Mouse (Mus musculus) limb, embryonic 10.5 days (tissue): ENCODE results near the gene Vsx1. TPM values are rescaled to one million over a fixed set of nuclear protein-coding genes. Genes with fewer than 3 reads are reported as not detected.
A peak's percentile ranks its signal among the peaks of the same experiment; 100 is the strongest.

Source experiments
- DNase-seq: peaks from one replicate; pipeline ENCODE4 v3.0.0-alpha.2; 2017; ENCODE audit warnings: low spot score
- H3K27ac ChIP-seq: fragments of 300-500 bp; sonication (generic); 2 replicates; pipeline ENCODE4 v1.5.1; 2016; ENCODE audit warnings: mild to moderate bottlenecking
- H3K27me3 ChIP-seq: fragments of 300-500 bp; sonication (generic); 2 replicates; pipeline ENCODE4 v1.6.1; 2016; ENCODE audit warnings: low read depth, mild to moderate bottlenecking; ENCODE audit not compliant: poor library complexity, severe bottlenecking
- H3K36me3 ChIP-seq: fragments of 300-500 bp; sonication (generic); 2 replicates; pipeline ENCODE4 v1.6.1; 2016; ENCODE audit warnings: mild to moderate bottlenecking, moderate library complexity
- H3K4me1 ChIP-seq: fragments of 300-500 bp; sonication (generic); 2 replicates; pipeline ENCODE4 v1.6.1; 2016
- H3K4me3 ChIP-seq: fragments of 300-500 bp; sonication (generic); 2 replicates; pipeline ENCODE4 v1.5.1; 2016; ENCODE audit warnings: mild to moderate bottlenecking, moderate library complexity
- H3K9me3 ChIP-seq: fragments of 300-500 bp; sonication (generic); replicated peaks from 2 replicates; pipeline ENCODE4 v1.6.1; 2016; ENCODE audit warnings: mild to moderate bottlenecking
- WGBS: fragments of 180-500 bp; shearing (Covaris S2); methylation state at CpG from one replicate; pipeline ENCODE4 v1.1.7; 2016; 5-methylcytosine and 5-hydroxymethylcytosine counted together
- polyA plus RNA-seq: library from polyadenylated mRNA; unstranded; fragments of >200 nt; fragmentation: Nextera tagmentation; extraction: Ambion mirVana; gene quantifications from 2 replicates; pipeline ENCODE4 v1.2.1, GENCODE M21; 2016

Gene Vsx1
- polyA plus RNA-seq = not detected in 2 replicates

DNA sequence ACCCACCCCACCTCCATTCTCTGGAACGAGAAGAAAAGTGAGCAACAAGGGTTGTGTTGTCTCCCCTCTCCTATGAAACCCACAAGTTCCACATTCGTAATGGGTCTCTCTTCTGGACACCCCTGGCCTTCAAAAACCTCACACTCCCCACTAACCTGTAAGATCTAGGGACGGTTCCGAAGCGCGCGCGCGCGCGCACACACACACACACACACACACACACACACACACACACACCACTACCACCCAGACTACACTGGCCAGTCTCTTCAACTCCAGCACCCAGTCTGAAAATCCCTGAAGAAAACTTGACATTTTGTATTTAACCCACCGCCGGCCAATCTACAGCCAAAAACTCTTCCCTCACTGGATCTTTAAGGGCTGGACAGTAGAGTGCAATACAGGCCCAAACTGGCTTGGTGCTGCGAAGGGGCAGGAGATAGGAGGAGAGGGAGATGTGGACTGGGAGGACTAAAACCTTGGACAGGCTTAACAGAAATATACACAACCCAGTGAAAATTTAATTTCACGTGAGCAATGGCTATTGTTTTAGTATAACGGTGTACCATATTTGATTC is at the start of gene Vsx1:
TSS of gene Vsx1 (minus strand) at position 138 of the 578 bp plus-strand sequence.
- no peak within 1 kb of the TSS for H3K27ac ChIP-seq
- no peak for DNase-seq
- 49% methylated on average over 16 of the region's 16 CpGs for WGBS
- H3K27me3 ChIP-seq = peaks cover 85% of the 10 kb centered on the region
- H3K4me3 ChIP-seq = peak within 1 kb of the TSS; percentile 50
- no peaks in the 10 kb centered on the region for H3K36me3 ChIP-seq
- peaks cover 13% of the 10 kb centered on the region for H3K4me1 ChIP-seq
- no peaks in the 10 kb centered on the region for H3K9me3 ChIP-seq

DNA sequence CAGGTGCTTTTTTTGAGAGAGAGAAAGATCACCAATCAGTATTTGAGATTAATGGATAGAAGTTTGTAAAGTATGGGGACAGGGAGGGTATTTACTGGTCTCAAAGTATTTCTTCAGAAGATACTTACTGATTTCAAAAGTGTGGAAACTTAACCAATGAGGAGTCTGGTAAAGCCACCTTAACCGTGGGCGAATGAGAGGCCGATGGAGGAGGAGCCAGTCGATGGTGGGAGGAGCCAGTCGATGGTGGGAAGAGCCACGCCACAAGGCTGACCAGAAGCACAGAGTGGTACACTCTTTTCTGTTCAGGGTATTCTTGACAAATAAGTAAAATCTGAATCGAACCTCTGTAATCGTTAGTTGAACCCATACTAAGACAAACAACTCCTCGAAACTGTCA is 48.7 kb upstream of the Vsx1 start:
- no peaks in the 10 kb centered on the region for H3K36me3 ChIP-seq
- H3K4me3 ChIP-seq = no peak overlapping the region
- no peaks in the 10 kb centered on the region for H3K27me3 ChIP-seq
- H3K9me3 ChIP-seq = no peaks in the 10 kb centered on the region
- 81% methylated on average over 9 of the region's 9 CpGs for WGBS
- H3K4me1 ChIP-seq = no peaks in the 10 kb centered on the region; the same call in 1 of the 2 replicates
- H3K27ac ChIP-seq = no peak overlapping the region
- no peak for DNase-seq

DNA sequence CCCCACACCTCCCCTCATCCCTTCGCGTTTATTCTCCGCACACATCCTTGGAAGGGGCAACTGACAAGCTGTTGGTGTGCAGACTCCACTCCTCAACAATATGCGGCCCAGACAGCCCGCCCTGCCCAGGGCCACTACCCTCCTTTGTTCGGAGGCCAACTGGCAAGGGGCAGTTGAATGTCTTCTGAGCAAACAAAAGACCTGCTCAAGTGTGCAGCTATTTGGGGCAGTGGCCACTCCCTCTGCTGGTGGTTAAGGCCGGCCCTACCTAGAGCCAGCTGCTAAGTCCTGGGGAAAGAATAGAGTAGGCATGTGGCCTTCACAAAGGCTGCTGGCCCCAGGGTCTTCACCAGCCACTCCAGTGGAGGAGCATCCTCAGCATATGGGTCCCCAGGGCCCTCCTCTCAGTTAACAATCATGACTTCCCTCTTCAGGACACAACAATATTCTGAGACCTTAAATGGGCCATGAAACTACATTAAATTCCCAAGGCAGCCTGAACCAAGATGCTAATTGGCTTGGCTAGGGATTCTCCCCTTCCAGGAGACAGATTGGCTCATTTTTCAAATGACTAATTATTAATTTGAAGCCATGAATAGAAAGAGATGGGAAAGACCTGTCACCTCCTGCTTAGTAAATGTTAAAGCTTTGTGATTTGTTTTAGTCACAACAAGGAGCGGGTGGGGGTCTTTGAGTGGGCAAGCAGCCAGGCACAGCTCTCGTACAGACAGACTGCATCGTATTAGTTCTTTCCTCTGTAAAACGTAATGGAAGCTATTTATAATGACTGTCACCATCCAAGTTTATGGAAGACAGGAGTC is 46.8 kb upstream of the Vsx1 start:
- Histone ChIP-seq H3K36me3 (no peaks in the 10 kb centered on the region), H3K27me3 (no peaks in the 10 kb centered on the region), H3K4me3 (no peak overlapping the region), H3K4me1 (no peaks in the 10 kb centered on the region; the same call in 1 of the 2 replicates), H3K27ac (no peak overlapping the region), H3K9me3 (no peaks in the 10 kb centered on the region)
- DNase-seq = no peak
- WGBS = 73% methylated on average over 11 of the region's 11 CpGs

DNA sequence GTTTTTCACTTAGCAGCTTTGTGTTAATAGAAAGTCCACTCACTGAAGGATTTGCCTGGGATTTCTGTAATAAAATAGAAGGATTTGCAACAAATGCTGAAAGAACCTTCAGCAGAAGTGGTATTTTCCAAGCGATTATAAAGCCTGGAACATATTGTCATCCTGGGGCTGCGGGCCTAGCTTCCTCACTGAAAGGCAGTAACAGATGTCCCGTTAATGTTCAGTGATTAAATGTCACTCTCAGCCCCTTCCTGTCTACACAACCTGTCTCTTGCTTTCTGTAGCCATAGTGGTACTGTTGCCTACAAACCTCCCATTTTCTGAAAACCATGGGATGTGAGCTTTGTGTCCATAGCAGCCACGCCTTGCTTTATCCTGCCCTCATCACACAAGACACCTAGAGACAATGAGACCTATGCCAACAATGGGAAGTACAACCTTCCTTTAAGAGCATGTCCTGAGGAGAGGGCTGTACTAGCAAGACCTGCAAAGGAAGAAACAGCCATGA is 23.1 kb upstream of the Vsx1 start:
- H3K4me3 ChIP-seq = no peak overlapping the region
- H3K9me3 ChIP-seq = no peaks in the 10 kb centered on the region
- 79% methylated on average over 4 of the region's 4 CpGs for whole genome bisulfite sequencing
- H3K4me1 ChIP-seq = no peaks in the 10 kb centered on the region
- DNase-seq = no peak
- H3K27ac ChIP-seq = no peak overlapping the region
- no peaks in the 10 kb centered on the region for H3K27me3 ChIP-seq
- no peaks in the 10 kb centered on the region for H3K36me3 ChIP-seq

DNA sequence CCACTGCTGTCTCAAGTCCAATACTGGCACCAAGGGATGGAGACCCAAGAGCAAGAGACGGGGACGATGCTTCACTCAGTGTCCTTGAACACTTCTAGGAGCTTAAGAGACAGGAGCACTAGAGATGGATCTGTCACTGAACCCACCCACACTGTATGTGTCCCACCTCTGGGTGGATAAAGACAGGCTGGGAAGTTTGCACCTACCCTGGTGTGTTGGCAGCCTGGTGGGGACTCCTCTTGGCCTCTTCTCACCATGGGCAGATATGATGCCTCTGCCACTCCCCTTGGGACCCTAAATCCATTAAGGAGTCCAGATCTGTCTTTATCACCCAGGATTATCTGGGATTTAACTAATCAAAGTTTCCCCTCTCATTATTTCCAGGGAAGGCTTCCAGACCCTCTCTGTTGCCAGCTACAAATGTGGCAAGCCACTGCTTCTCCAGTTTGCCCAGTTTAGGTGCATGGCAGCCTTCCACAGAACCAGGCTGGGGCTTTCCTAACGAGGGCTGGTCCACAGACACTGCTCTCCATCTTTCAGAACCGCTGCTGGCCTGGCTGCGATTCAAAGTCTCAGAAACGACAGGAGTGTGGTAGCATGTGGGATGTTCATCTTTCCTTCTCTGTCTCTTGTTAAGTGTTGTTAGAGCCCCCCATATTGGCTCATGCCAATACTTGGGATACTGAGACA is 2.5 kb upstream of the Vsx1 start:
- peaks cover 66% of the 10 kb centered on the region for H3K27me3 ChIP-seq
- 76% methylated on average over 6 of the region's 6 CpGs for WGBS
- no peak for DNase-seq

DNA sequence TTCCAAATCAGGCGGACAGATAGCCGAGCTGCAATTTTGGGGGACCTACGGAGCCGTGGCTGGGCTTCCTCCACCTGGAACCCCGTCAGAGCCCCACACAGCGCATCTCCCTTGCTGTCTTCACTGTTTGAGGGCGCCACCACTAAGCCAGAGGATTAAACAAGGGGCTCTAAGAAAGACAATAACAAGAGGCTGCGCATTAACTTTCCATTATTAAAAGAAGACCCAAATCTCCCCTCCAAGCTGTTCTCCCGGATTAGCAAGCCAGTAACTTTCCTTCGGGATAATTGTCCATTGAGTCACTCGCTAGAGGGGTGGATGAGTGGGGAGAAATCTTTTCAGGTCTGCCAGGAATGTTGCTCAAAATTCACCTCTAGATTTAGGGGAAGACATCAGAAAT is 1.1 kb upstream of the Vsx1 start:
- no peak overlapping the region for H3K4me3 ChIP-seq
- H3K9me3 ChIP-seq = no peaks in the 10 kb centered on the region
- no peak overlapping the region for H3K27ac ChIP-seq
- H3K4me1 ChIP-seq = peaks cover 13% of the 10 kb centered on the region
- H3K27me3 ChIP-seq = peaks cover 80% of the 10 kb centered on the region
- 13% methylated on average over 11 of the region's 11 CpGs for WGBS
- no peak for DNase-seq
- H3K36me3 ChIP-seq = no peaks in the 10 kb centered on the region

More for the DNA sequence above, 2.5 kb upstream of the Vsx1 start:
- no peak overlapping the region for H3K4me3 ChIP-seq
- no peak overlapping the region for H3K27ac ChIP-seq
- peaks cover 13% of the 10 kb centered on the region for H3K4me1 ChIP-seq
- no peaks in the 10 kb centered on the region for H3K36me3 ChIP-seq
- no peaks in the 10 kb centered on the region for H3K9me3 ChIP-seq

DNA sequence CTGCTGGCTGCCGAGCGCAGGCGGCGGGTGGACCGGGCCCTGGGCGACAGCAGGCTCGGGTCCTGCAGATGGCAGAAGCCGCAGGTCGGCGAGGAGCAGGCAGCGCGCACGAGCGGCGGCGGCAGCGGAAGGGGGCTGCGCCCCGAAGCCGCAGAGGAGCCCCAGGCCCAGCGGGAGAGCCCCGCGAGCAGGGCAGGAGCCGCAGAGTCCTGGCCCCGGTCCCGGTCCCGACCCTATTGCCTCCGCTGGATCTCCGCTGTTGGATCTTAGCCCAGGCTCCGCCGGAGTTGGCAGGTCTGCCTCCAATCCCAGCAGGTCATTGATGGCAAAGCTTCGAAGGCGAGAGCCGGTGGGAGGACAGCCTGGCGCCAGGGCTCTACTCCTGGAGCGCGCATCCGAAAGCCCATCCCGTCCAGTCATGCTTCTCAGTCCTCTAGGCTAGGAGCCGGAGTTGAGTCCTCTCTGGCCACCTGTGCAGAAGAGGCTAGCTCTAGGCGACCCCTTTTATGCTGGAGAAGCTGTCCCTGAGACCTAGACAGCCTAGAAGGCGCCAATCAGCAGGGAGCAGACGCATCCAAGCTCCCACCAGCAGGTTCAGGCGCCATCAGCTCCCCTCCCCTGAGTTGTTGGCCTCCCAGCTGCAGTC is 496 bp downstream of the Vsx1 start:
- WGBS = under 1% methylated on average over 44 of the region's 44 CpGs

DNA sequence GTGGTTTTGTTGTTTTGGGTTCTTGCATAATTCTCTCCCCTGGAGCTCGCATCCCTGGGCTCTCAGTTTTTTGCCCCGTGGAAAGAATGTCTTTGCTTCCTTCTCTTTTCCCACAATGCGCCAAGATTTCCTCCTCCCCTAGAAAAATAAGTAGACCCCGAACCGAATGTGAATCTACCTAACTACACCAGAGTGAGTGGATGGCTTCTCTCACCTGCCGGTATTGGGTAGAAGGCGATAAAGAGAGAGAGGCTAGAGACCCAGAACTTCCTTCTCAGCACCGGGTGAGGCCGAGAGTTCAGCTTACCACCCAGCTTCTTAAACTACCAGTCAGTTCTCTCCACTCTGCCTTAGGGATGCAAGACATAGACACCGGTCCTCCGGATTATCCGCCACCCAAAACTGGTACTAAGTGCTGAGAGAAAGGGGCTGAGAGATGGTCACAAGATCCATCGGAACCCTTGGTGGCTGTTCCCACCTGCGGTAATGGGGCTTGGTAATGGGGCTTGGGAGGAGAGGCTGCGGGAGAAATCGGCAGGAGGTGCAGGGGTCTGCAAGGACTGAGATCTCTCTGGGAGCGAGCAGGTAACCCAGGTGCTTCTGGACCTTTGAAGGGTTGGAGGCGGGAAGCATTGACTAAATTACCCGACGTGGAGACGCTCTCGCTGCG is 1.2 kb downstream of the Vsx1 start:
- 3% methylated on average over 23 of the region's 23 CpGs for WGBS
- Histone ChIP-seq H3K27me3 (peaks cover 83% of the 10 kb centered on the region), H3K4me1 (peaks cover 13% of the 10 kb centered on the region), H3K36me3 (no peaks in the 10 kb centered on the region), H3K4me3 (peak overlapping the region; percentile 50), H3K27ac (no peak overlapping the region), H3K9me3 (no peaks in the 10 kb centered on the region)
- no peak for DNase-seq

More for the DNA sequence above, 496 bp downstream of the Vsx1 start:
- no peaks in the 10 kb centered on the region for H3K9me3 ChIP-seq
- peaks cover 85% of the 10 kb centered on the region for H3K27me3 ChIP-seq
- DNase-seq = peak; percentile 56
- peak overlapping the region; percentile 50 for H3K4me3 ChIP-seq
- no peak overlapping the region for H3K27ac ChIP-seq
- H3K4me1 ChIP-seq = peaks cover 13% of the 10 kb centered on the region
- no peaks in the 10 kb centered on the region for H3K36me3 ChIP-seq

DNA sequence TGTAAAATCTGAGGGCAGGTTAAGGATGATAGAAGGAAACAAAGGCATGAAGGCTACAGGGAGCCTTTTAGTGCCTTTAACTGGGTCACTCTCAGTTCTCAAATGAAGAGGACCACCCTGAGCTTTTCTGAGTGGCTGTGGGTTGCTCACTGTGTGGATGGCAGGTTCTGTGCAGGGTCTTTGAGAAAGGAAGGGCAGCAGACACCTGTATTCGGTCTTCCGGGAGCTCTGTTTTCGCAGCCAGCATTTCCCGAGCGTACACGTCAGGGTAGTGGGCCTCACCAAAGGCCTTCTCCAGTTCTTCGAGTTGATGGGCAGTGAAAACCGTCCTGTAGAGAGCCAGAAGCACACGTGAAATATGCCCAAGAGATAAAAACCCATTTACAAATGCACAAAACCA is 3.8 kb downstream of the Vsx1 start:
- peaks cover 13% of the 10 kb centered on the region for H3K4me1 ChIP-seq
- WGBS = 91% methylated on average over 9 of the region's 9 CpGs
- DNase-seq = no peak

DNA sequence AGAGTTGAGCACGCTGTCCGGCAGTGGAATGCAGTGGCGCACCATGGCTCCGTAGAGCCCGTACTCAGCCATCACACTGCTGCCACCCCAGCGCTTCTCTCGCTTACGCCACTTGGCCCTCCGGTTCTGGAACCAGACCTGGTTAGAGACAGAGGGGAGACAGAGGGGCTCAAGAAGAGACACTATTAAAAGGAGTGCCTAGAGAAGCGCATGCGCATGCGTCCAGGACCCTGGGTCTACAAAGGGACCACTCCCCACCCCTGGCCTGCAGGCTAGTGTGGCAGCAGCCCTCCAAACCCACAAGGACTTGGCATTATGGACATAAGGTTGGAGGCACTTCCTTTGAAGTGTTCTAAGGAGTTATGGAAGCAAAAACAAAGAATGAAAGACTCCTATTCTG is 4.7 kb downstream of the Vsx1 start:
- DNase-seq = no peak
- 85% methylated on average over 12 of the region's 12 CpGs for WGBS
- peaks cover 48% of the 10 kb centered on the region for H3K27me3 ChIP-seq
- H3K4me3 ChIP-seq = no peak overlapping the region
- no peaks in the 10 kb centered on the region for H3K36me3 ChIP-seq
- peaks cover 9% of the 10 kb centered on the region for H3K4me1 ChIP-seq
- H3K27ac ChIP-seq = no peak overlapping the region
- H3K9me3 ChIP-seq = no peaks in the 10 kb centered on the region

More for the DNA sequence above, 3.8 kb downstream of the Vsx1 start:
- Histone ChIP-seq H3K27ac (no peak overlapping the region), H3K36me3 (no peaks in the 10 kb centered on the region), H3K4me3 (no peak overlapping the region), H3K27me3 (peaks cover 57% of the 10 kb centered on the region), H3K9me3 (no peaks in the 10 kb centered on the region)

DNA sequence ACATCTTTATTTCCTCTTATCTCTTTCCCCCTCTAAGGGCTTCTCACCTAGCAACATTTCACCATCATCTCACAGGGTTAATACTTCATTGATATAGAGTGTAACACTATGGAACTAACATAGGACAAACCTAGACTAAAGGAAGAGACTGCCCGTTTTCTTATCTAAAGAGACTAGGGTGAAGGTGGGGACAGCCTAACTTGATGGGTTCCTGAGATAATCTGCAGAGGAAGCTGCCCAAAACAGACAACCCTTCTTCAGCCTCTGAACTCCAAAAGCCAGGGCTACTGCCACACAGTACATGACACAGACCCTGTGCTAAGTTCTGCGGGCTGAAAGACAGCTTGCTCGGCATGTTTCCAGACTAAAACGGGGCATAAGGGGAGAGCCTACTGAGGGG is 7.6 kb downstream of the Vsx1 start:
- H3K9me3 ChIP-seq = no peaks in the 10 kb centered on the region
- no peaks in the 10 kb centered on the region for H3K36me3 ChIP-seq
- no peak for DNase-seq
- 81% methylated on average over 4 of the region's 4 CpGs for WGBS
- no peak overlapping the region for H3K27ac ChIP-seq
- H3K27me3 ChIP-seq = peaks cover 19% of the 10 kb centered on the region
- H3K4me1 ChIP-seq = no peaks in the 10 kb centered on the region
- no peak overlapping the region for H3K4me3 ChIP-seq

DNA sequence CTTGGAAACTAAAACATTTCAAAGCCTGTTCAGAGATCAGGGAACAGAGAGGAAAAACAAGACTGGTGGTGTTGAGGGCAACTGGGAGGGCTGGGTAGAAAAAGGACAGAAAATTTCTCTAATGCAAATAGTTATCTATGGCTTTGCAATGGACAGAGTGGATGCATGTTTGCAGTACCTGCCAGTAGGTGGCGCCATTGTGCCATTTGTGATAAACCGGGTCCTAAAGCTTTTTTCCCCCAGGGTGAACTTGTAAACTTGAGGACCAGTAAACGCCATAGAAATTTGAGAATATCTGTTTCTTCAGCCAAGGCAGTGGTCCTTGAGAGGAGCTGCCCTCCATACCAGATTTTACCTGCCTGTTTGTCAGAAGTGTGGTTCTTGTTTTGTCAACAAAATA is 10.8 kb downstream of the Vsx1 start:
- H3K9me3 ChIP-seq = no peaks in the 10 kb centered on the region
- no peaks in the 10 kb centered on the region for H3K36me3 ChIP-seq
- H3K4me3 ChIP-seq = no peak overlapping the region
- no peak overlapping the region for H3K27ac ChIP-seq
- H3K27me3 ChIP-seq = no peaks in the 10 kb centered on the region
- no peaks in the 10 kb centered on the region for H3K4me1 ChIP-seq
- DNase-seq = peak; percentile 90
- WGBS = under 1% methylated on average over 3 of the region's 3 CpGs
